Mouse (Mus musculus) lung, postnatal 0 days (tissue): Measurements from ENCODE around the gene Muc2. TPM values are rescaled to one million over a fixed set of nuclear protein-coding genes. Genes with fewer than 3 reads are reported as not detected.

Source experiments
- ATAC-seq: fragments of 200-750 bp; cut with Nextera tagmentation; 2 replicates; pipeline ENCODE4 v1.8.0; 2017; ENCODE audit warnings: moderate library complexity
- DNase-seq: peaks from one replicate; pipeline ENCODE4 v3.0.0-alpha.2; 2016; ENCODE audit warnings: low spot score
- H3K27ac ChIP-seq: fragments of 300-500 bp; sonication (generic); 2 replicates; pipeline ENCODE4 v1.5.1; 2014; ENCODE audit warnings: antibody characterized with exemption, mild to moderate bottlenecking, low read length, mixed read lengths
- H3K27me3 ChIP-seq: fragments of 300-500 bp; sonication (generic); replicated peaks from 2 replicates; pipeline ENCODE4 v1.6.1; 2014; ENCODE audit warnings: low read length, mixed read lengths; ENCODE audit not compliant: insufficient read depth
- H3K36me3 ChIP-seq: fragments of 300-500 bp; sonication (generic); 2 replicates; pipeline ENCODE4 v1.6.1; 2014; ENCODE audit warnings: low read length, mixed read lengths; ENCODE audit not compliant: insufficient read depth
- H3K4me1 ChIP-seq: fragments of 300-500 bp; sonication (generic); 2 replicates; pipeline ENCODE4 v1.6.1; 2014; ENCODE audit warnings: antibody characterized with exemption, low read depth, low read length, mixed read lengths; ENCODE audit not compliant: insufficient read depth
- H3K4me2 ChIP-seq: fragments of 300-500 bp; sonication (generic); replicated peaks from 2 replicates; pipeline ENCODE4 v1.6.1; 2014; ENCODE audit warnings: low read depth, mild to moderate bottlenecking, low read length, moderate library complexity, mixed read lengths
- H3K4me3 ChIP-seq: fragments of 300-500 bp; sonication (generic); 2 replicates; pipeline ENCODE4 v1.5.1; 2014; ENCODE audit warnings: low read depth, low read length
- H3K9ac ChIP-seq: fragments of 300-500 bp; sonication (generic); replicated peaks from 2 replicates; pipeline ENCODE4 v1.6.1; 2014; ENCODE audit warnings: low read depth, mild to moderate bottlenecking
- H3K9me3 ChIP-seq: fragments of 300-500 bp; sonication (generic); 2 replicates; pipeline ENCODE4 v1.6.1; 2016; ENCODE audit warnings: low read length, mixed read lengths
- CTCF ChIP-seq: IDR thresholded peaks from 2 replicates; pipeline ENCODE4 v1.5.1; 2016; ENCODE audit warnings: antibody characterized with exemption, mild to moderate bottlenecking
- EP300 ChIP-seq: IDR thresholded peaks from 2 replicates; pipeline ENCODE4 v1.6.1; 2016; ENCODE audit warnings: antibody characterized with exemption, mild to moderate bottlenecking, control low read depth
- WGBS: fragments of 180-500 bp; shearing (Covaris S2); extraction: QIAGEN DNeasy Blood & Tissue Kit; methylation state at CpG from one replicate; pipeline ENCODE4 v1.1.7; 2014; 5-methylcytosine and 5-hydroxymethylcytosine counted together
- polyA plus RNA-seq: library from polyadenylated mRNA; unstranded; fragments of >200 nt; fragmentation: Nextera tagmentation; extraction: Ambion mirVana; gene quantifications from 2 replicates; pipeline ENCODE4 v1.2.1, GENCODE M21; 2015

Gene Muc2
- polyA plus RNA-seq, result 0.26 and 0.36 TPM in 2 replicates

DNA sequence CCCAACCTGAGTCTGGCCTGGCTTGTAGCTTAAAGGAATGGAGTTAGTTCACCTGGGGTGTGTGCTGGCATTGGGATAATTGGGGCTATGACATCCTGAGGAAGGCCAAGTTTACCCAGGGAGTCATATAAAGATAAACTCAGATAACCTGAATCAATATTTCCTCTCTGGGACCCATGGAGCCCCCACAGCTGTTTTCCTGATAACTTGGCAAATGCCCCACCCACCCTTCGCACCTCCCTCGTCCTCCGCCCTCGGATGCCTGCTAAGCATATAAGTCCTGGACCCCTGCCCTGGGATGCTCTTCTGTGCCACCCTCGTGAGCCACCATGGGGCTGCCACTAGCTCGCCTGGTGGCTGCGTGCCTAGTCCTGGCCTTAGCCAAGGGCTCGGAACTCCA is at the start of gene Muc2:
Muc2 (plus strand) TSS at position 301 of the 400 bp plus-strand sequence.
- no peaks in the 10 kb centered on the region for H3K27me3 ChIP-seq
- no peak for TF ChIP-seq EP300
- no peak for TF ChIP-seq CTCF
- H3K9ac ChIP-seq, result no peak within 1 kb of the TSS
- H3K4me3 ChIP-seq, result no peak within 1 kb of the TSS
- 66% methylated on average over 8 of the region's 8 CpGs for WGBS
- H3K4me2 ChIP-seq, result no peak within 1 kb of the TSS
- H3K9me3 ChIP-seq, result no peaks in the 10 kb centered on the region
- H3K4me1 ChIP-seq, result no peaks in the 10 kb centered on the region
- H3K27ac ChIP-seq, result no peak within 1 kb of the TSS
- DNase-seq (no peak), ATAC-seq (no peak)
- H3K36me3 ChIP-seq, result no peaks in the 10 kb centered on the region

DNA sequence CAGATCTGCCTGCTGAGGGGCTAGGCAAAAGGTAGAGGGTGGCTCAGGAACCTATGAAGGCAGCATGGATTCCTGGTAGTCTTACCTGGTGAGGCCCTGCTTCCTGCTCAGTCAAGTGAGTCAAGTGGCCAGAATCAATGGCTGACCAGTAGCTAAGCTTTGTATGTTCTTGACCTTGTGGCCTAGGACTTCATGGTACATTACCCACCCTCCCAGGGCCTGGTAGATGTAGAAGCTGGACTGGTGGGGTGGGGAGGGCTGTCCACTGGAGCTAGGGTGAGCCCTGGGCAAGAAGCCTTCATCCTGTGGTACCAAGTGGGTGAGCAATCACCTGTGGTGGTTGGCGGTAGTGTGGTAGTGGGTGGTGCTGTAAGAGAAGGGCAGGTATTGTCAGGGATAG is 47.8 kb upstream of the Muc2 start:
- 92% methylated on average over 1 of the region's 1 CpGs for WGBS

DNA sequence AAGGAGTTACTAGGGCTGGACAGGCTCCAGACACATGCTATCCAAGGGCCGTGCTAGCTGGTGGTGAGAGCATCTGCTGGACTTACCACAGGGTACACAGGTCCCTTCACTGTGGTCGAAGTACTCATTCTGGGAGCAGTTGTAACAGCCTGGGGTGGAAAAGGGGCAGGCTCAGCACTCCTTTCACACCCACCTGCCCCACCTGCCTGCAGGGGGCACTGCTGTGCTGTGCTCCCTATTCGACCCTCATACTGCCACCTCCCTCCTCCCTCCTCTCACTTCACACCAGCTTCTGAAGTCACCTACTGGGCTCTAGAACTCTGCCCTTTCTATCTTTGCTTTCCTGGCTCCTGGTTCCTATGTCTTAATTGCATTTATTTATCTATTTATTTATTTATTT is 47.0 kb upstream of the Muc2 start:
- H3K9ac ChIP-seq, result no peak overlapping the region
- no peaks in the 10 kb centered on the region for H3K4me1 ChIP-seq
- ATAC-seq (no peak), DNase-seq (no peak)
- no peaks in the 10 kb centered on the region for H3K9me3 ChIP-seq
- H3K4me3 ChIP-seq, result no peak overlapping the region
- H3K27me3 ChIP-seq, result no peaks in the 10 kb centered on the region
- peak; percentile 66 for TF ChIP-seq CTCF
- no peak for TF ChIP-seq EP300
- 37% methylated on average over 3 of the region's 3 CpGs for WGBS
- H3K36me3 ChIP-seq, result no peaks in the 10 kb centered on the region
- no peak overlapping the region for H3K27ac ChIP-seq
- H3K4me2 ChIP-seq, result no peak overlapping the region

More for the DNA sequence above, 47.8 kb upstream of the Muc2 start:
- Histone ChIP-seq H3K9ac (no peak overlapping the region), H3K4me1 (no peaks in the 10 kb centered on the region), H3K27ac (no peak overlapping the region), H3K27me3 (no peaks in the 10 kb centered on the region), H3K9me3 (no peaks in the 10 kb centered on the region), H3K4me2 (no peak overlapping the region), H3K4me3 (no peak overlapping the region), H3K36me3 (no peaks in the 10 kb centered on the region)
- DNase-seq (no peak), ATAC-seq (no peak)
- TF ChIP-seq EP300, result no peak

DNA sequence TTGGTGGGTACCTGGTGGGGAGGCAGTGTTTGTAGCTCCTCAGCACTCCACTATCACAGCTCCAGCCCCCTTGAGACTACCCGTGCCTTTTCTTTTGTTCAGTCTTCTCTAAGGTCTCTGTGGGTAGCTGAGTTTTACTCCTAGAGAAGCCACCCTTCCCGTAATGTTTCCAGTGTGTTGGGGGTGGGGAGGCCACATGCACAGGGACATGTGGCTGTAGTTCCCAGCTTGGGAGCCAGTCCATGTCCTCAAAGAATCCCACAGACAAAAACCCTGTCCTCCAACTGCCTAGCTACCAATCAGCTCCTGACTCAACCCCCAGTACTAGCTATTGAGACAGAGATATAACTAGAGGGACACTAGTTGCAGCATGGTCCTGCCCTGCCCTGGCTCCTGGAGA is 43.1 kb upstream of the Muc2 start:
- no peak for ATAC-seq

DNA sequence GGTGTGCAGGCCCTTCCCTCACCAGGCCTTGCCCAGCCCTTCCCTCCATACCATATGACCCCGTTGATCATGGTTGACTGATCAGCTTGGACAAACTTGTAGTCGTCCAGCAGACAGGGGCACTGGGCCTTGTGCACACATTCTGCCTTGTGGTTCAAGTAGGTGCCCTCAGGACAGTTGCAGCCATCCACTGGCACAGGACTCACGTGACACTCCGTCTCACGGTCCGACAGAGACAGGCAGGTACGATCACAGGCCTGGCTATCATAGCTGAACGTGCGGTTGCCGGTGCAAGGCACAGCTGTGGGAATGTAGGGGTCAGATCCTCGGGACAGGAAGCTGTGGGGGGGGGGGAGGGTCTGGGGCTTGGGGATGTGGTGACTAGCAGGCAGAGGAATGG is 42.3 kb upstream of the Muc2 start:
- Histone ChIP-seq H3K4me2 (no peak overlapping the region), H3K9me3 (no peaks in the 10 kb centered on the region), H3K4me1 (no peaks in the 10 kb centered on the region), H3K9ac (no peak overlapping the region), H3K27ac (no peak overlapping the region), H3K36me3 (no peaks in the 10 kb centered on the region), H3K4me3 (no peak overlapping the region), H3K27me3 (no peaks in the 10 kb centered on the region)
- ATAC-seq, result no peak
- WGBS, result 57% methylated on average over 11 of the region's 11 CpGs
- no peak for TF ChIP-seq EP300
- no peak for TF ChIP-seq CTCF
- no peak for DNase-seq

More for the DNA sequence above, 43.1 kb upstream of the Muc2 start:
- Histone ChIP-seq H3K36me3 (no peaks in the 10 kb centered on the region), H3K9me3 (no peaks in the 10 kb centered on the region), H3K4me3 (no peak overlapping the region), H3K9ac (no peak overlapping the region), H3K27me3 (no peaks in the 10 kb centered on the region), H3K4me2 (no peak overlapping the region), H3K27ac (no peak overlapping the region), H3K4me1 (no peaks in the 10 kb centered on the region)
- no peak for TF ChIP-seq EP300
- no peak for TF ChIP-seq CTCF
- 51% methylated on average over 2 of the region's 2 CpGs for WGBS
- DNase-seq, result no peak

DNA sequence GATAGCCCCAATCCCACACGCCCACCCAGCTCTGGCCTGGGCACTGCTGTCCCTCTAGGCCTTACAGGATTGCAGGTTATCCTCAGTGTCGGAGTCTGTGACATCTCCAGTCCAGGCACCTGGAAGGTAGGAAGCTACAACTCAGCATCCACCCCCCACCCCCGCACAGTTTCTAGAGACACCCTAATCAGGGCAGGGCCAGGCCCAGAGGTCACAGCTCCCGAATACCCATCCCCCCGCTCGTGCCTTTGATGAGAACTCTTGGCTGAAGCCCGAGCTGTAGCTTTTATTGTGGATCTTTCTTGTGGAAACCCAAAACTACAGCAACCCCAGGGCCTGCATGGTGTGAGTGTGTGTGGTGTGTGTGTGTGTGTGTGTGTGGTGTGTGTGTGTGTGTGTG is 37.9 kb upstream of the Muc2 start:
- WGBS, result 45% methylated on average over 7 of the region's 7 CpGs
- DNase-seq, result no peak
- Histone ChIP-seq H3K4me2 (no peak overlapping the region), H3K4me3 (no peak overlapping the region), H3K4me1 (no peaks in the 10 kb centered on the region), H3K27ac (no peak overlapping the region), H3K27me3 (no peaks in the 10 kb centered on the region), H3K9me3 (no peaks in the 10 kb centered on the region), H3K36me3 (no peaks in the 10 kb centered on the region), H3K9ac (no peak overlapping the region)
- no peak for ATAC-seq
- TF ChIP-seq EP300 (no peak), CTCF (no peak)

DNA sequence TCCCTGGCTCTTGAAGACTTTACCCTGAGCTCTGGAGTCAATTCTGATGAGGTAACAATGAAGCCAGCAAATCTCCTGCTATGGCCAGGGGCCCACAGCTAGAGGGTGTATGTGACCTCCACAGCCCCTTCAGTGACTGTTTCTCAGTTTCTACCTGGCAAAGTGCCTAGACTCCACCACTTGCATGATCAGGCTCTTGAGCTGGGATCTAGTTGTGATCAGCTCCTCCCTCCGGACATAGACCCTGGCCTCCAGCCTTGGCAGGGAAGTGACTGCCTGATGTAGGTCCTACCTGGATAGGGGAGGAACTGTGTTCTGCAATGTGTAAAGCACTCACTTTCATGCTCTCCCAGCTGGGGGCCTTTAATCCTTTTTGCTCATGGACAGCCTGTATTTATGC is 29.8 kb upstream of the Muc2 start:
- 38% methylated on average over 1 of the region's 1 CpGs for WGBS
- DNase-seq, result no peak
- H3K27ac ChIP-seq, result no peak overlapping the region

More for the DNA sequence above, 29.8 kb upstream of the Muc2 start:
- no peak for TF ChIP-seq CTCF
- no peak for TF ChIP-seq EP300
- no peak for ATAC-seq
- Histone ChIP-seq H3K4me1 (no peaks in the 10 kb centered on the region), H3K9ac (no peak overlapping the region), H3K4me2 (no peak overlapping the region), H3K9me3 (no peaks in the 10 kb centered on the region), H3K27me3 (no peaks in the 10 kb centered on the region), H3K36me3 (no peaks in the 10 kb centered on the region), H3K4me3 (no peak overlapping the region)
